Mouse (Mus musculus): ENCODE measurements at regions not wholly inside any gene's neighbourhood (a gene's known extent, or its start where the extent isn't known, plus 50 kb on each side); places are given as distances from the start of the nearest gene placed in this dataset.

DNA sequence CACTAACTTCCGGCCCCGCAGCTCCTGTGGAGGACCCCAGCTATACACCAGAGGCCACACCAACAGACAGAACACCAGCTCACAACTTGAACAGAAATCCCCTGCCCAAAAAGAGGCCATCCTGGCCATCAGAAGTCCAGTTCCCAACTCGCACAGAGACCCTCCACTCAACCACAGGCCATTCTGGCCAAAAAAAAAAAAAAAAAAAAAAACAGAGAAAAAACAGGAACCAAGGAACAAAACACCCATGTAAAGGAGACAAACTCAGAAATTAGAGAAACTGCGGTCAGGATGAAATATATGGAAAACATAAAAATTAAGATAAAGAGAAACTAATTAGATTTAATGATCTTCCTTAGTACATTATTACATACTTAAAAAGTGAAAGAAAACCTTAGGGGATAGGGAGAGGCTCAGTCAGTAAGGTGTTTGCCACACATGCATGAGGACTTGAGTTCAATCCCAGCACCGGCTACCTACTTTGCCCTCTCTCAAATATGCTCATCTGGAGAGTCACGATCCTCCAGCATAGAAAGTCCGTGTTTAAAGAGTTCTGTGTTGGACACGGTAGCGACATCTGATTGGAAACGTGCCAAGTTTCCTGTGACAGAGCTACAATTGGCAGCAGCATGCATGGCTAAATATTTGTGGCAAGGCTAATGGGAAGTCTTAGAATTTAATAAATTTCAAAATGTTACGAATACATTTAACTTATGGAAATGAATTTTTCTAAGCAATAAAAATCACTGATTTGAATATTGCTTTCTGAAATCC lies 51.9 kb upstream of the Pde7b start:
- WGBS, result 85% methylated on average over 11 of the region's 11 CpGs
- no peak overlapping the region for H3K9ac ChIP-seq (replicated peaks; ENCODE audit: low read length)
- ATAC-seq (replicated peaks; ENCODE audit: insufficient number of reproducible peaks, low FRiP score, low TSS enrichment, low read depth), result no peak

DNA sequence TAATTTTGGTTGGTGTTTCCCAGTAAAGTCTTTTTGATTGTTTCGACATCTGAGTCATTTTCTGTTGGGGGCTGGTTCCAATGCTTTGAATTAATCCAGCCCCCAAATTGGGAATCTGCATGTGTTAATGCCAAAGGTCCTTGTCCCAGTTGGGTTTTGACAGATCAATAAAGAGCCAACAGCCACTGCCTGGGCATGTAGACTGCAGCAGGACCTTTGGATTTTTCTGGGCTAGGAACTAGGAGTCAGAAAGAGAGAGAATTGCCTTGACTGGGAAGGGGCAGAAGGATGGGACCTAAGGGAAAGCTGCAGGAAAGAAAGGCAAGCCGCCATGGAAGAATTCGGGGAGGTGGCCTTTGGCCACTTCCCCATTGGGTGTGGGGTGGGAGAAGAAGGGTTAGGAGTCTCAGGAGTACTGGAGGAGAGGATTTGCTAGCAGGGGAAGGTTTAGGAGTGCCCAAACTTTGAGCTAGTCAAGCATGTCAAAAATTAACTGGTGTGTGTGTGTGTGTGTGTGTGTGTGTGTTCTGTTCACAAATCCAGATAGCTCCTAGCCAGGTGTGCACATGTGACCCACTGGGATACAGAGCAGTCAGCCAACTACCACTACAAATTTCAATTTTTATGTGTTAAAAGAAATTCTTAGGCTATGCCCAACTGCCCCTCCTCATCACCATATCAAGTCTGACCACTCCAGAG lies 51.0 kb upstream of the Pde7b start:
- WGBS, result 83% methylated on average over 3 of the region's 3 CpGs
- Histone ChIP-seq H3K4me2 (ENCODE audit: low read depth, low read length) (no peak overlapping the region), H3K9ac (replicated peaks; ENCODE audit: low read length) (no peak overlapping the region), H3K27me3 (ENCODE audit: control insufficient read depth, insufficient read depth, low read length) (no peaks in the 10 kb centered on the region), H3K36me3 (replicated peaks; ENCODE audit: control insufficient read depth, insufficient read depth, low read depth, low read length) (no peaks in the 10 kb centered on the region), H3K27ac (replicated peaks; ENCODE audit: low read depth, low read length) (no peak overlapping the region), H3K9me3 (replicated peaks; ENCODE audit: control insufficient read depth, low read length) (no peaks in the 10 kb centered on the region), H3K4me3 (ENCODE audit: low read depth, low read length) (no peak overlapping the region), H3K4me1 (ENCODE audit: control insufficient read depth, insufficient read depth, low read length) (no peaks in the 10 kb centered on the region)
- no peak for ATAC-seq (replicated peaks; ENCODE audit: insufficient number of reproducible peaks, low FRiP score, low TSS enrichment, low read depth)
- DNase-seq (ENCODE audit: low spot score), result no peak

More for the DNA sequence above, 51.9 kb upstream of the Pde7b start:
- no peak overlapping the region for H3K27ac ChIP-seq (replicated peaks; ENCODE audit: low read depth, low read length)
- no peak overlapping the region for H3K4me2 ChIP-seq (ENCODE audit: low read depth, low read length)
- no peak for DNase-seq (ENCODE audit: low spot score)
- no peak overlapping the region for H3K4me3 ChIP-seq (ENCODE audit: low read depth, low read length)
- no peaks in the 10 kb centered on the region for H3K36me3 ChIP-seq (replicated peaks; ENCODE audit: control insufficient read depth, insufficient read depth, low read depth, low read length)
- no peaks in the 10 kb centered on the region for H3K27me3 ChIP-seq (ENCODE audit: control insufficient read depth, insufficient read depth, low read length)
- H3K9me3 ChIP-seq (replicated peaks; ENCODE audit: control insufficient read depth, low read length), result no peaks in the 10 kb centered on the region
- no peaks in the 10 kb centered on the region for H3K4me1 ChIP-seq (ENCODE audit: control insufficient read depth, insufficient read depth, low read length)

Data from embryonic facial prominence, embryonic 11.5 days (tissue).